Mouse (Mus musculus) central nervous system, embryonic 18 days (tissue): Measurements from ENCODE around the gene Plbd1. TPM values are rescaled to one million over a fixed set of nuclear protein-coding genes. Genes with fewer than 3 reads are reported as not detected.

Experiments used
- polyA plus RNA-seq: library from polyadenylated mRNA; depleted of rRNA; stranded (reverse); fragments of >200 nt; gene quantifications from 2 replicates; pipeline ENCODE4 v1.2.3, GENCODE M21; 2012; rRNA removed

Gene Plbd1
- 0.14 and 0.31 TPM in 2 replicates for polyA plus RNA-seq

GRCm38 (mm10) chr6:136661706-136662016, at the start of gene Plbd1:
Gene Plbd1 (minus strand): TSS chr6:136661928.

Other genes starting within 250 kb of the Plbd1 start
- not detected in 2 replicates for gene E330021D16Rik, start 246.4 kb downstream of the Plbd1 start, polyA plus RNA-seq
- 44.2 and 44.9 TPM in 2 replicates for gene Atf7ip, start 155.8 kb downstream of the Plbd1 start, polyA plus RNA-seq
- gene Gucy2c, start 119.8 kb upstream of the Plbd1 start, polyA plus RNA-seq: 0.30 and 0.37 TPM in 2 replicates
- 0.60 and 0.75 TPM in 2 replicates for gene Hist4h4, start 142.5 kb upstream of the Plbd1 start, polyA plus RNA-seq
- gene H2afj, start 146.3 kb upstream of the Plbd1 start, polyA plus RNA-seq: 73.2 and 75.6 TPM in 2 replicates
- gene BC049715, start 165.7 kb upstream of the Plbd1 start, polyA plus RNA-seq: 0.59 and 1.1 TPM in 2 replicates
- gene Wbp11, start 166.3 kb upstream of the Plbd1 start, polyA plus RNA-seq: 43.1 and 52.5 TPM in 2 replicates
- 1.1 and 1.7 TPM in 2 replicates for gene Smco3, start 173.5 kb upstream of the Plbd1 start, polyA plus RNA-seq
- gene Art4, start 195.8 kb upstream of the Plbd1 start, polyA plus RNA-seq: 0.06 and 0.24 TPM in 2 replicates
- gene Mgp, start 213.9 kb upstream of the Plbd1 start, polyA plus RNA-seq: 38.6 and 79.1 TPM in 2 replicates